Mouse (Mus musculus) subcutaneous adipose tissue, adult 2 months (tissue): ENCODE measurements around the gene Arhgap45. TPM values are rescaled to one million over a fixed set of nuclear protein-coding genes. Genes with fewer than 3 reads are reported as not detected.

Experiments used
- polyA plus RNA-seq: library from polyadenylated mRNA; depleted of rRNA; stranded (reverse); fragments of >200 nt; gene quantifications from 2 replicates; pipeline ENCODE4 v1.2.3, GENCODE M21; 2012; ENCODE audit warnings: low replicate concordance; rRNA removed

Gene Arhgap45
- polyA plus RNA-seq: 32.7 and 52.3 TPM in 2 replicates

GRCm38 (mm10) chr10:80016511-80016910, at the start of gene Arhgap45:
TSS of gene Arhgap45 (plus strand) at chr10:80016653.

GRCm38 (mm10) chr10:79970415-79971182, 45.9 kb upstream of the Arhgap45 start, which contains the start of gene Grin3b:
TSS of gene Grin3b (plus strand) at chr10:79970715.

GRCm38 (mm10) chr10:79984195-79984816, 32.1 kb upstream of the Arhgap45 start, which contains the start of gene Tmem259:
TSS of gene Tmem259 (minus strand) at chr10:79984330.

DNA sequence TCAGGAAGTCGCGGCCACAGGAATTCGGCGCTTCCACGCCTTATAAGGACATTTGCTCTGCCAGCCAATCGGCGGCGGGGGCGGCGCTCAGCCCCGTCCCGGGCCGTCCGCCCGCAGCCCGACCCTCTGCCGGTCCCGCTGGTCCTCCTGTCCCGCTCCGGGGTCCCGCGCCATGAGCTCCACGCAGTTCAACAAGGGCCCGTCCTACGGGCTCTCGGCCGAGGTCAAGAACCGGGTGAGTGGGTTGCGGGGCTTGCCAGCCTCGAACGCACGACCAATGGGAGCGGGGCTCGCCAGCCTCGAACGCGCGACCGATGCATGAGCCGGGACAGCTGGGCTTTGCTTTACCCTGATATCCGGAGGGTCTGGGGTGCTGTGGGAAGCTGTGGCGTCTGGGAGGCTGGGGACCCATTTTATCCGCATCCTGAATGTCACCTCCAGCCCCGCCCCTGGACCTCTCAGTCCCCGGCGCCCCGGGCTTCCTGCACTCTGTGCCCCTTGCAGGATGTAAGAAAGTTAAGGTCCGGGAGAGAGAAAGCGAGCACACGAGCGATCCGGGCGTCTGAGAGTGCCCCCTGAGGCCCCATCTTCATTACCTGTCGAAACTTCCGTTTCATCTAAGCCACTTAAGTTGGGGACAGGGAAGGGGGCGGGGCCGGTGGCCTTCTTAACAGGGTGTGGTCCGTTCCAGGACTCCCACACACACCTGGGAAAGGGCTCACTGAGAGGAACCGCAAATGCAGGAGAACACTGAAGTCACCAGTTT, 27.8 kb upstream of the Arhgap45 start, which contains the start of gene Cnn2:
Gene Cnn2, plus strand, starts transcription at position 79 of the 766 bp plus-strand sequence.

DNA sequence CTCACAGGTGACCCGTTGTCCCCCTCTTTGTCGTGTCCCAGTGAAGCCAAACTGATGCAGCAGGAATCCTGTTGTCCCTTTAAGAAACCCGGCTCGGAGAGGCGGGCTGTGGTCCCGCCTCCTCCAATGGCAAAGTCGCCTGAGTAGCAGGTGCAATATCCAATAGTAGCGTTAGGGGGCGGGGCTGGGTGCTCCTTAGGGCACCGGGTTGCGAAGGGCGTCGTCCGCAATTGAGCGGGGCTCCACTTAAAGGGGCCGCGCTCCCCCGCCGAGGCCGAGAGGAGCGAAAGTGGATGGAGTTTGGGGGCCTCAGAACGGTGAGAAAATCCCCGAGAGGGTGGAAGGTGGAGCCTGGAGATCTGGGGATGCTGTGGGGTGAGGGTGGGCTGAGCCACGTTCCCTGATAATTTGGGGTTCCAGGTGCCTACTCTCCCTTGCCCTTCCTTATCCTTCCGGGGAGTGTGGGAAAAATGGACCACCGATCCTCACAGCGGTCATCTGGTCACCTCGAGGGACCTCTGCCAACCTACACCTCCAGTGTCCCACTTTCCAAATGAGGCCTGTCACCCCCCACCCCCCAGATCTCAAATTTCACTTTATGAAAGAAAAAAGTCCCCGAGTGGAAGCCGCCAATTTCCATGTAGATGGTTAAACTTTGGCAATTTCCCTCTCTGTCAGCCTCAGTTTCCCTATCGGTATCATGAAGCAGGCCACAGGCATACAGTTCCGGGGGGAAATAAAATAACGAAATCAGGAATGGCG, 20.0 kb upstream of the Arhgap45 start, which contains the start of gene Abca7:
Gene Abca7, plus strand, starts transcription at position 223 of the 762 bp plus-strand sequence.

GRCm38 (mm10) chr10:80039559-80039979, 23.1 kb downstream of the Arhgap45 start, which contains the start of gene Polr2e:
TSS of gene Polr2e (minus strand) at chr10:80039795.

DNA sequence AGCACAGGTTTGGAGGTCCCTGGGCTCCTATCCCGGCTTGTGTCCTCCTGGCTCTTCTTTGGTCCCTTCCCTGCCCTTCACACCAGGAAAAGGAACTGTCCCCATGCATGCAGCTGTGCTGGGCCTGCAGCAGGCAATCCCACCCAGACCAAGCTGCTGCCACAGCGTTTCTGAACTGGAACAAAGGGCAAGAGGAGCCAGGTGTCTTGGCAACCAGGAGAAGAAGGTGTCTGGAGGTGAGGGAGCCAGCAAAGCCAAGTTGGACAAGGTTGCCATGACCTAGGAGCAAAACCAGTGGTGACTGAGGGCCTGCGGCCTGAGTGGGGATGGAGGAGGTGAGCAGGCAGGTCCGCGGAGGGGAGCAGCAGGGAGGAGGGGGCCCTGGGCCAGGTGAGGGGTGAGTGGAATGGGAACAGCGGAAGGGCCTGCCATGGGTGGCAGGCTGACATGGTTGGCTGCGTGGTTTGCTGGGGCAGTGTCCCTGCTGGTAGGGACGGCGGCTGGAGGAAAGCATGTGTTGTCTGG, 30.6 kb downstream of the Arhgap45 start, which contains the start of gene Gpx4:
Gene Gpx4, plus strand, starts transcription at position 126 of the 525 bp plus-strand sequence.

Other genes with a start within 250 kb of the Arhgap45 start
- gene Rnf126, start 249.7 kb upstream of the Arhgap45 start, polyA plus RNA-seq: 70.2 and 152 TPM in 2 replicates
- 48.7 and 48.9 TPM in 2 replicates for gene Fstl3, start 239.4 kb upstream of the Arhgap45 start, polyA plus RNA-seq
- gene Prss57, start 225.7 kb upstream of the Arhgap45 start, polyA plus RNA-seq: 0.17 and 0.19 TPM in 2 replicates
- 79.5 and 127 TPM in 2 replicates for gene Palm, start 223.1 kb upstream of the Arhgap45 start, polyA plus RNA-seq
- 0.53 and 9.3 TPM in 2 replicates for gene Misp, start 195.7 kb upstream of the Arhgap45 start, polyA plus RNA-seq
- 143 and 437 TPM in 2 replicates for gene Ptbp1, start 162.2 kb upstream of the Arhgap45 start, polyA plus RNA-seq
- 9.6 and 15.2 TPM in 2 replicates for gene Prtn3, start 142.2 kb upstream of the Arhgap45 start, polyA plus RNA-seq
- 32.9 and 40.1 TPM in 2 replicates for gene Plppr3, start 142.0 kb upstream of the Arhgap45 start, polyA plus RNA-seq
- 1.6 and 3.3 TPM in 2 replicates for gene Elane, start 130.4 kb upstream of the Arhgap45 start, polyA plus RNA-seq
- 21,080 and 31,020 TPM in 2 replicates for gene Cfd, start 125.8 kb upstream of the Arhgap45 start, polyA plus RNA-seq
- gene Med16, start 107.7 kb upstream of the Arhgap45 start, polyA plus RNA-seq: 55.6 and 79.3 TPM in 2 replicates
- not detected in 2 replicates for gene Gm26602, start 105.8 kb upstream of the Arhgap45 start, polyA plus RNA-seq
- 9.9 and 10.5 TPM in 2 replicates for gene Kiss1r, start 99.7 kb upstream of the Arhgap45 start, polyA plus RNA-seq
- gene R3hdm4, start 95.4 kb upstream of the Arhgap45 start, polyA plus RNA-seq: 145 and 176 TPM in 2 replicates
- 3.0 and 9.3 TPM in 2 replicates for gene Arid3a, start 89.6 kb upstream of the Arhgap45 start, polyA plus RNA-seq
- gene Wdr18, start 56.5 kb upstream of the Arhgap45 start, polyA plus RNA-seq: 46.4 and 57.2 TPM in 2 replicates
- gene Grin3b, start 45.9 kb upstream of the Arhgap45 start, polyA plus RNA-seq: 0.10 and 0.13 TPM in 2 replicates
- gene Tmem259, start 32.3 kb upstream of the Arhgap45 start, polyA plus RNA-seq: 273 and 278 TPM in 2 replicates
- gene Cnn2, start 28.1 kb upstream of the Arhgap45 start, polyA plus RNA-seq: 63.8 and 191 TPM in 2 replicates
- 15.1 and 17.4 TPM in 2 replicates for gene Abca7, start 20.2 kb upstream of the Arhgap45 start, polyA plus RNA-seq
- gene Polr2e, start 23.1 kb downstream of the Arhgap45 start, polyA plus RNA-seq: 154 and 220 TPM in 2 replicates
- gene Gpx4, start 30.5 kb downstream of the Arhgap45 start, polyA plus RNA-seq: 955 and 2,154 TPM in 2 replicates
- 43.1 and 60.1 TPM in 2 replicates for gene Sbno2, start 88.9 kb downstream of the Arhgap45 start, polyA plus RNA-seq
- gene Stk11, start 99.2 kb downstream of the Arhgap45 start, polyA plus RNA-seq: 146 and 147 TPM in 2 replicates
- gene Atp5d, start 122.0 kb downstream of the Arhgap45 start, polyA plus RNA-seq: 840 and 867 TPM in 2 replicates
- gene Cbarp, start 124.2 kb downstream of the Arhgap45 start, polyA plus RNA-seq: 4.6 and 24.2 TPM in 2 replicates
- gene Midn, start 131.6 kb downstream of the Arhgap45 start, polyA plus RNA-seq: 26.8 and 79.7 TPM in 2 replicates
- gene Cirbp, start 149.3 kb downstream of the Arhgap45 start, polyA plus RNA-seq: 85.6 and 156 TPM in 2 replicates
- 11.8 and 12.1 TPM in 2 replicates for gene 1600002K03Rik, start 156.3 kb downstream of the Arhgap45 start, polyA plus RNA-seq
- gene Efna2, start 162.8 kb downstream of the Arhgap45 start, polyA plus RNA-seq: 5.8 and 12.4 TPM in 2 replicates
- gene Mum1, start 209.8 kb downstream of the Arhgap45 start, polyA plus RNA-seq: 61.9 and 62.4 TPM in 2 replicates
- 414 and 611 TPM in 2 replicates for gene Ndufs7, start 232.5 kb downstream of the Arhgap45 start, polyA plus RNA-seq
- 63.6 and 128 TPM in 2 replicates for gene Gamt, start 244.4 kb downstream of the Arhgap45 start, polyA plus RNA-seq
- gene Dazap1, start 244.8 kb downstream of the Arhgap45 start, polyA plus RNA-seq: 41.8 and 67.0 TPM in 2 replicates